Mouse (Mus musculus) kidney, adult 2 months (tissue): ENCODE measurements around the gene Dgki.

Source experiments
- CTCF ChIP-seq: fragments of 200-500 bp; conservative IDR thresholded peaks from 2 replicates; pipeline ENCODE4 v1.5.1; 2011; ENCODE audit warnings: low read depth, mild to moderate bottlenecking, control low read depth, low read length, moderate library complexity, mixed read lengths; ENCODE audit not compliant: insufficient read depth, insufficient read length
- POLR2A ChIP-seq: fragments of 200-500 bp; IDR thresholded peaks from one replicate; pipeline ENCODE4 v1.6.1; 2011; ENCODE audit warnings: low read depth, low read length, control low read depth

- TF ChIP-seq POLR2A = no peak
- no peak for TF ChIP-seq CTCF
Observed at GRCm38 (mm10) chr6:36972494-36972893, 327.5 kb downstream of the Dgki start.
